Mouse (Mus musculus): Measurements from ENCODE around the gene Rnft2.

Gene Rnft2

DNA sequence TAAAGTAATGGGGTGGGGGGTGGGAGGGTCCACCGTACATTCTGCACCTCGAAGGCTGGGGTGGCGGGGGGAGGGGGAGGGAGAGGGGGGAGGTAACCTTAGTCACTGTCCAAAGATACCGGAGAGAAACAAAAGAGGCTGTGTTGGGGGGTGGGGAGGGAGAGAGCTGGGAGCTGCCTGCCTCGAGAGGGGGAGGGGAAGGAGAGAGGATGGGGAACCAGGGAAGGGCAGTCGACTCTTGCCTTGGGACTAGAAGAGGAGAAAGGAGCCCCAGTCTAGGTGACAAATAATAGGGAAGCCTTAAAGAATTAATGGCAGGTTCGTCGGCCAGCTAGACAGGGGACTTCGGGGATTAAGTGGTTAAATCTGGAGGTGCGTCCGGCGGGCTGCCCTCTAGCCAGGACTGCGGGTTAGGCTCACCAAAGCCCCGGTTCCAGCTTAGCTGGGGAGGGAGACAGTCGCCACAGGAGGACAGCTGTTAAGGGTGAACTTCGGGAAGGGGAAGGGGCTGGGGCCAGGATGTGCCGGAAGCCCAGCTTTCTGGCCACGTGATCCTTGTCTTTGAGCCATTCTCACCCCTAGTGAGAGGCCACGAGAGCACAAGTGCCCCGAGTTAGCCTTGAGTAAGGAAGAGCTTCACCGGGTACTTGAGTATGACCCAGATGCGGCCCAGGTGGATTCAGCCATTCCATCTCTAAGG, 70.5 kb downstream of the Rnft2 start:
- no peak for DNase-seq (ENCODE audit: extremely low read depth, low read depth, low spot score)

DNA sequence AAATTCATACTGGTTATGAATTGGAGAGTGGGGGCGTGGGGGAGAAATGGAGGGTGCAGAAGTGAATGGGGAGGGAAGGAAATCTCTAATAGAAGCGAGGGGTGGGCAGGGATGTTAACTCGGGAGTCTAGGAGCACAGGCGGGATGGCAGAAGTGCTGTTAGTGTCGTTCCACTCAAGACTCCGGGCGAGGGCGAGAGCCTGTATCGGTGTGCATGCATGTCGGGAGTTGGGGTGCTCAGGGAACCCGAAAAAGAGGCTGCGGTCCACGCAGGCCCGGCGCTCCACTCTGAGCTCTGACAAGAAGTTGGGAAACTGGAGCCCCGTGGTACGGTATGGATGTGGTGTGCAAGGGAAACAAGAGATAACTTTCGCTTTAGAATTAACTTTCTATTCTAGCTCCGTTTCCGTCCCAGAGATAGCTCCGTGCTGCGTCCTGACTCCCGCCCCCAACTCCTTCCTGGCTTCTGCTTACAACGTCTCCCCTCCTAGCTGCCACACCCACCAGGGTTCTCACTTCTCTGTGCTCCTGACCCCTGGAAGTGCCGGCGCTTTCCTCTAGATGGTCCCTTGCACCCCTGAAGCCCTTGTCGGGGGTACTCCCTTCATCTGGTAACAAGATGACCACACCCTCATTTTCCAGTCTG, 72.7 kb downstream of the Rnft2 start:
- no peak for DNase-seq (ENCODE audit: extremely low read depth, low read depth, low spot score)

GRCm38 (mm10) chr5:118171665-118172064, 73.3 kb downstream of the Rnft2 start:
- DNase-seq (ENCODE audit: extremely low read depth, low read depth, low spot score), result no peak

GRCm38 (mm10) chr5:118170888-118171529, 73.9 kb downstream of the Rnft2 start:
- no peak for DNase-seq (ENCODE audit: extremely low read depth, low read depth, low spot score)

- no peak for DNase-seq (ENCODE audit: extremely low read depth, low read depth, low spot score)
These were observed 75.4 kb downstream of the Rnft2 start for GRCm38 (mm10) chr5:118169222-118170221.

DNA sequence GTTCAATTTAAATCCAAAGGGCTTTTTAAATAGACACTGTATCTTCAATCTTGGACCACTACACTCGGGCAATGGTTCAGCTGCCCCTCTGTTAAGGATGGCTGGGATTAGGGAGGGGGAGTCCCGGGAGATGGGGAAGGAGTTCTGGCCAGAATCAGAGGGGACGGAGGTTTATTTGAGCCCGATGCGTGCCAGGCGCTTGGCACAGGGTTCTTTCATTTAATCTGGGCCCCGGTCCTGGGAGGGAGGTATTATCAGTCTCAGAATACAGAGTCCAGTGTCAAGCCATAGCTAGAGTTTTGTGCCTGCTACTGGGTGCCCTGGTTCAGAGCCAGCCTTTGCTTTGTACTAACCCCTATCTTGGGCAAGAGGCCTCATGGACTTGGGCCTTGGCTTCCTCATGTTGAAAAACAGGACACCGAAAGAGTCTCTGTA, 77.3 kb downstream of the Rnft2 start:
- DNase-seq (ENCODE audit: extremely low read depth, low read depth, low spot score), result peak; percentile 10

- DNase-seq (ENCODE audit: extremely low read depth, low read depth, low spot score), result no peak
These were observed 79.5 kb downstream of the Rnft2 start for GRCm38 (mm10) chr5:118165462-118165861.

- no peak for DNase-seq (ENCODE audit: extremely low read depth, low read depth, low spot score)
These were observed 80.3 kb downstream of the Rnft2 start, which contains the start of gene Hrk for GRCm38 (mm10) chr5:118164581-118164980. Hrk (plus strand) TSS chr5:118164648.

DNA sequence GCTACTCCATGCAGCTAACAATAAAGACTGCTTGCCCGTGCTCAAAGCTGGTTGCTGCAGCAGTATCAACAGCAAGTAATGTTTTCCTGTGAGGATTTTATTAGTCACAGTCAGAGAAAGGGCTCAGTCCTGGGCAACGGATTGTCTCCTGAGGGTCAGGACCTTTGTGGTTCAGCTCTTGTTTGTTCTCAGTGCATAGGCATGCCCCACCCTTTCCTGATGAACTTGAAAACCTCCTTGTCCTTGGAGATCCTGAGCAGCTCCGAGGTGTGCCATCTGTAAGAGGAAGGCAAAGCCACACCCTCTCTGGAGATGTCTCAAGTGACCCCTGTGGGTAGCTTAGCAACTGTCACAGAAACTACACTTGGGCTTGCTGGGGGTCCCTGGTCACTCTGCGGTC, 84.2 kb downstream of the Rnft2 start:
- DNase-seq (ENCODE audit: extremely low read depth, low read depth, low spot score), result no peak

DNA sequence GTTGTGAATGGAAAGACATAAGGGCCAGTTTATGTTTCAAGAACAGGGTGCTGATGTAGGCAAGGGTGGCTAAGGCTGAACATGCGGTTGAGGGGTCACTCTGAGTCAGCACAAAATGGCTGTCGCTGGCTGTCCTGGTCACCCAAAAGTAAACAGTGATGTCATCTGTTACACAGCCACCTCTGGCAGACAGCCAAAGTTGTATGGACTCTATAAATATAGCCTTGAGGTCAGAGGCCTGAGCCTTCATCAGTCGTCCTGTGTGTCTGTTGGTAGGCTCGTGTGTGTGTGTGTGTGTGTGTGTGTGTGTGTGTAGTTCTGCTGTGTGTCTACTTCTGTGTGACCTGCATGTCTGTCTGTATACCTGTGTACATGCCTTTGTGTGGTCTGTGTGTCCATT, 87.9 kb downstream of the Rnft2 start:
- no peak for DNase-seq (ENCODE audit: extremely low read depth, low read depth, low spot score)

- no peak for DNase-seq (ENCODE audit: extremely low read depth, low read depth, low spot score)
These were observed 89.4 kb downstream of the Rnft2 start for GRCm38 (mm10) chr5:118155565-118155947.

GRCm38 (mm10) chr5:118154839-118155564, 89.9 kb downstream of the Rnft2 start, which contains the start of gene Fbxw8:
Fbxw8 (minus strand) TSS chr5:118155464.
- peak; percentile 11 for DNase-seq (ENCODE audit: extremely low read depth, low read depth, low spot score)

DNA sequence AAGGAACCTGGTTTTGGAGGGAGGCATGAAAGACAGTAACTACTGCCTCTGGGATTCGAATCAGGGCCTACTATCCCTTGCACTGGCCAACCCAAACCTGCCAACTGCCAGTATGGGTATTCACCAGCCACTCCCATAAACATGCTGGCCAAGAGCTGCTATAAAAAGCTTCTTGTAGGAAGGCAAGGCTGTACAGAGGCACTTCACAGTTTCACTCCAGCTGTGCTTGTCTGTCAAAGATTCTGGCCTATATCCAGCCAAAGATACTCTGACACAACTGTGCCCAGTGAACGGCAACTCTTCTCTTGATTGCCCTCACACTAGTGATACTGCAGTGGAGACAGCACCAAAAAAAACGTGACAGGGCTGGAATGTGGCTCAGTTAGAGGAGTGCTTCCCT, 95.2 kb downstream of the Rnft2 start:
- DNase-seq (ENCODE audit: extremely low read depth, low read depth, low spot score), result peak; percentile 13

- DNase-seq (ENCODE audit: extremely low read depth, low read depth, low spot score), result no peak
These were observed 97.7 kb downstream of the Rnft2 start for GRCm38 (mm10) chr5:118147264-118147663.

DNA sequence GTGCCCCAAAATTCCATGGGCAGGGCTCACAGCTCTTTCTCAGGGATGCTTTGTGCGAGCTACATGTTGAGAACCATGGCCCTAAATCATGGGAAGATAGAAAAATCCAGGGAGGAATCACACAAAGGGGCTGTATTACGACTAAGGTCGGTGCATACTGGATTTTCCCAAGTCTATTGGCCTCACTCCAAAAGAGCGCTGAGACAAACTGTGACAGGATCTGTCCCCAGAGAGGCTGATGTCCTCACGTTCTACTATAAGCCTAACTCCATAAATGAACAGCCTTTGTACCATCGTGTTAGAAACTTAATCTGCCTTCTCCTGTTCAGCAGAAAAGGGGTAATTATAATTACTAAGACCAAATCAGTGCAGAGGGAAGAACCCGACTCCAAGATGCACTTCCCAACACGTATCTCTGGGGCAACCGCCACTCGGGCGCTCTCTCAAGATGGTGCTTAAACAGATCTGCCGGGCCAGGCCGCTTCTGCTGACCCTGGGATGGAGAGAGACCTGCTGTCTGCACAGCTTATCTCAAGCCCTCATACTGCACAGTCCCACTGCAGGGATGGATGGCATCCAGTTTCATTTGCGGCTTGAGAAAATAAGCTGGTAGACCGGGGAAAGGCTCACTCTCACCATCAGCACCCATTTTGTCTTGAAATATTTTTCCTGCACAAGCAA, 98.8 kb downstream of the Rnft2 start:
- DNase-seq (ENCODE audit: extremely low read depth, low read depth, low spot score), result no peak

- DNase-seq (ENCODE audit: extremely low read depth, low read depth, low spot score), result no peak
These were observed 99.5 kb downstream of the Rnft2 start for GRCm38 (mm10) chr5:118145458-118145857.

DNA sequence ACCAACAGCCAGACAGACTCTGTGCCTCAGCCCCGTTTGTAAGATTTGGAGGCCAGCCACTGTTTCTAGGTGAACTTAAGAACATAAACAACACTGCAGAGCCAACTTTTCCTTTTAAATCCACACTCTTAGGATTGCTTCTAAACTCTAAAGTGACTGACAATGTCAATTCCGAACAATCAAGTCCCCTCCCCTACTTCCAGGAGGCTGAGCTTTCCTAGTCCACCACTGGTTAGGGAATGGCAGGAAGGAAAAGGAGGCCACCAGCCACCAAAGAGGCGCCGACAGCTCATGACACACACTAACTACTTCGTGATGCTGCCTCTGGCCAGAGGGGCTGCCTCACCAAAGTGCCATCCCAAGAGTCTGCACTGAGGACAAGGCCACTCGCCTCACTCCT, 100.1 kb downstream of the Rnft2 start:
- DNase-seq (ENCODE audit: extremely low read depth, low read depth, low spot score), result no peak

GRCm38 (mm10) chr5:118144327-118144726, 100.6 kb downstream of the Rnft2 start:
- no peak for DNase-seq (ENCODE audit: extremely low read depth, low read depth, low spot score)

- peak; percentile 13 for DNase-seq (ENCODE audit: extremely low read depth, low read depth, low spot score)
These were observed 101.5 kb downstream of the Rnft2 start for GRCm38 (mm10) chr5:118143211-118144026.

Measured in fat pad, adult 2 months (tissue).